Mouse (Mus musculus): ENCODE measurements at regions not wholly inside any gene's neighbourhood (a gene's known extent, or its start where the extent isn't known, plus 50 kb on each side); places are given as distances from the start of the nearest gene placed in this dataset.

DNA sequence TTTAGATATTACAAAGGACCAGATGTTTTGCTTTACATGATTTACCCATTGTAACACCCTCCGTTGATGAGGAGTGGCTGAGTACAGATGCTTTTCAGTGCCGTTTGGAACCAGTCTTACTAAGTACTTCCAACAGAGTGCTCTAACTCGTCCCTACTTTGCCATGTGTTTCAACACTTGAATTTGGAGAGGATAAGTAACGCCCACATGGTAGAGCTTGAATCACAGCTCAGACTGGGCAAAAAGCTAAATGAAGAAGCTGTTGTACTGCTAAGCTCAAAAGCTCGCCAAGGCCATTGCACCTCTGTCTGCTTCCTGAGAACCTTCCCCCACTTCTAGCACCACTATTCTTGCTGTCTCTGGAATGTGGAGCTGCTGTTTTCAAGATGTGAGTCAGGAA lies 471.1 kb downstream of the Nfib start:
- DNase-seq (ENCODE audit: extremely low spot score, low read depth, low spot score) = no peak

DNA sequence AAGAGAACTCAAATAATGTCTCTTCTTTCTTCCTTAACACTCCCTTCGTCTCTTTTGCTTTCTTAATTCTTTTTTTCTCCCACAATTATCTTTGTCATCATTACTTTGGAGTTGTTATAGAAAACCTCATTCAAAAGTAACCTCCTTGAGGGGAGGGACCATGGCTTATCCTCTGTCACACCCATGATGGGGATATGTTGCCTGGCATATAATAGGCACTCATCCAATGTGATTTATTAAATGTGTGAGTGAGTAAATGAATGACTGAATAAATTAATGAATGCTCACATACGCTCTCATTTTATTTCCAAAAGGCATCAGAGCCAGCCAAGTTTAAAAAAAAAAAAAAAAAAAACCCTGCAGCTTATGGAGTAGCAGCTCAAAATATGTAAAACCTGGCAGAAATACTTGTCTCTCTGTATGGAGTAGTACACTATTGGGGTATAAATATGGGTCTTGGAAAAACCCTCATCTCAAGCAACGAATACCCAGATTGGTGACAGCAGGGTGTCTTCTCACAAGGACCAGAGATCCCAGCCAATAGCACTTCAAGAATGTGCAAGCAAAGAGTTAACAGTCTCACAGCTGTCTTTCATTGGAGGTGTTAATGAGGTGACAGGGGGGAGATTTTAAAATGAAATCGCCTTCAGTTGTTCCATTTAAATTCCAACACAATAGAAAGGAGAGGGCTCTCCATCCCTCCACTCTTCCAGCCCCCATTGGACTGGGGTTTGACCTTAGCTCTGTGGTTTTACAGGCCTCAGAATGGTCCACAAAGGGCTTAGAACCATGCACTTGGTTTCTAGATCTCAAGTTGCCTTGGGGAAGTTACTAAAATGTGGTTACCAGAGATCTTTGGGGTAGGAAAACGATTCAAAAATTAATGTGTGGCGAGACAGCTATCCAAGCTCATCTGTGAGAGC lies 479.1 kb downstream of the Nfib start:
- DNase-seq (ENCODE audit: extremely low spot score, low read depth, low spot score) = no peak

DNA sequence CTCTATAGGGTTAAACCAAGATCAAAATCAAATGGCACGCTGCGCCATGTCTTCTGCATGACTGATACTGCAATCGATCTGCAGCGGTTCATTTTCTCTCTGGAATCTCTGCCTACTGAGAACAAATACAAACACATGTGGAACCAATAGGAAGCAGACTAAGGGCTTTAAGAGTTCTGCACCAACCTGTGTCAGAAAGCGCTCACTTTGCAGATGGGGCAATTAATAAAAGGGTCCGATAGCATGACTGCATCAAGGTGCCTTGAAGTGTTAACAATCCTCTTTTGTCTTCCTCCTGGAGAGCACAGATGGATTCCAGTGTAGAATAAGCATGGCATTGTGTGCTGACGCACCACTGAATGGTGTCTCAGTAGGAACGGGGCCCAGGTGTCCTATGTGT lies 484.8 kb downstream of the Nfib start:
- no peak for DNase-seq (ENCODE audit: extremely low spot score, low read depth, low spot score)

DNA sequence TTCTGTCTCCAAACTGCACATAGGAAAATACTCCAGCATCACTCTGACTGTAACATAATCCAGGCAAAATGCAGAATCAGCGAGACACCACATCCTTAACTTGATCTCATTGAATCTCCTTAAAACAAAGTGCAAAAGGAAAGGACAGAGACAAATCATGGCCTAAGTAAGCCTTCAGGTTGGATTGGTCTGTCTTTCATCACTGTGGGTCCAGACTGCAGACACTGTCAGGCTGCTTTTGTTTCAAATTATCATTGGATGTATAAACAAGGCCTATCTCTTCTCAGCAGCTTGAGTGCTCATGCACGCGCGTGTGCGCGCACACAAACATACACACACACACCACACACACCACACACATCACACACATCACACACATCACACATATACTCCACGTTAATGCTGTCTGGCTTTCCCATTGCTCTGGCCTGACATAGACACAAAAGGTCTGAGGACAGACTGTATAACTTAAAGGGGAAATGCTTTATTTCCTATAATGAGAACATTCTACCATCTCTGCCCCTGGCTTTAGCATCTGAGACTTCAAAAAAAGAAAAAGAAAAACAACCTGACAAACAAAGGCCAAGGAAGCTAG lies 485.3 kb downstream of the Nfib start:
- no peak for DNase-seq (ENCODE audit: extremely low spot score, low read depth, low spot score)

DNA sequence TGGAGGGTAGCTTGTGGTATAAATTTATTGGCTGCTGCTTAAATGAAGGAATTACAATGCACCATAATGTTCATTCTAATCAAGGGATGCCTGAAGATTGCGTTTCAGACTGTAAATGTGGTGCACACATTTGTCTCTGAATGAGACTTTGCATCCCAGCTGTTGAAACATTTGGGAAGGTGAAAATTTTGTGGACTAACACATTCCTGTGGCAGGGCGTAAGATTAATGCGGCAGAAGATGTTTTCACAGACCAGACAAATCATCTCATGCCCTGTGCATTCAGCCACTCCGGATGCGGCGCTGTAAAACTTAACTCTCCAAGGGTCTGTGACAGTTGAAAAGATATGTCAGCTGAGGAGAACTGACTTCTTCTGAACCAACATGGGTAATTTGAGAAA lies 486.9 kb downstream of the Nfib start:
- no peak for DNase-seq (ENCODE audit: extremely low spot score, low read depth, low spot score)

DNA sequence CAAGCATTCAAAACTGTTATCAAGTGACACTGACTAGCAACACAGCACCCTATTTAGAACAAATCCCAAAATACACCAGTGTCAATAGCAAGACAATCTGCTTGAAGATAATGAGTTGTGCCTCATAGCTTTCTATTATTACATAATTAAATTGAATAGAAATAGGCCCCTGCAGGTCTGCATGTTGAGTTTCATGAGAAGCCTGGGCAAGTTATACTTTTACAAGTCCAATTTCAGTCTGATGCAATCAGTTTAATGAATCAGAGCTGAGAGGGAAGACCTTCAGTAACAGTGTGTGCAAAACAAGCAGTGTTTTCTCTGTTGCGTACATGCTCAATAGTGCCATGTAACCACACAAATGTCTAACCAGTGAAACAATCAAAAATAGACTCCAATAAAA lies 498.5 kb downstream of the Nfib start:
- no peak for DNase-seq (ENCODE audit: extremely low spot score, low read depth, low spot score)

DNA sequence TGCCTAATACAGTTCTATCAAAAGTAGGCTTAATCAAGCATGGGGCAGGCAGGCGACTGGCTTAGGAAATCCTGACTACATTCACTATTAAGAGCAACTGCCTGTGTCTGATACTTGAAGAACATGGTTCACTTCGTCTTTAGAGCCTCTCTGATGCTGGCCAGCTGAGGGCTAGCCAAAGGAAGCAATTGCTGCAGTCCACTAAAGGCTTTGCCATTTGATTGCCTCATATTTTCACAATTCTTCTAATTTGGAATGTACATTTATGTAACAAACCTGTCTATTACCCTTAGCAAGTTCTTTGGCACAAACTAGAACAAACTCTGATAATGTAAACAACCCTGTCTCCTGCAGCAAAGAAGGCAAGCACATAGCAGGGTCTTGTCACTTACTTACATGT lies 505.2 kb downstream of the Nfib start:
- no peak for DNase-seq (ENCODE audit: extremely low spot score, low read depth, low spot score)

DNA sequence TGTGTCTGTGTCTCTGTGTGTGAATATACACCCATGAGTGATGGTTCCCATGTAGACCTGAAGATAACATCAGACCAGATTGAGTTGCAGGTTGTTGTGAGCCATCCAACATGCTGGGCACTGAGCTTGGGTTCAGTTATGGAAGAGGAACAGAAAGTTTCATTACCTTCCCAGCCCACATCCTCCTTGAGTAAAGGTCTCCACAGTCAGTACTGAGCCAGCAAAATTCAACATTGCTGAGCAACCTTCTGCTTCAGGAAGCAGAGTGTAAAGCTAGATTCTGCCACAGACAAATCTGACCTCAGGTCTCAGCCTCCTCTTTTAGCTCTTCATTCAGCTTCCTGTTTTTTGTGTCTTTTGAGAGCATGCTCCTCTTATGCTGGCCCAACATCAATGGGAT lies 506.4 kb downstream of the Nfib start:
- no peak for DNase-seq (ENCODE audit: extremely low spot score, low read depth, low spot score)

DNA sequence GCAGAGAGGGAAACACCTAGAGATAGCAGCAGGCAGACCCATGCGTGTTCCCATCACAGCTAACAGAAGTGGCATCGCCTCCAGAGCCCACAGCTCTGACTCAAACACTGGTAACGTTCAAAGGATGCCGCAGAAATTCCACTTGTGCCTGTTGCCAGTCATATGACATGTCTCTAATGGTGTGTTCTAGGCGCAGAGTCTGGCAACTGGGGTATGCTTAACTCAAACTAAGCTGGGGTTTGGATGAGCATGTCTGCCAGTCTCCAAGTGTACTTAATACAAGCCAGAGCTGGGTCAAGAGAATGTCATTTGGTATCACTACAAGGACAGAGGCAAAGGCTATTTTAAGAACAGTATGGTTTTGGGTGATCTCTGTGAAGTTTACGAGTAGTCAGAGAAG lies 507.9 kb downstream of the Nfib start:
- DNase-seq (ENCODE audit: extremely low spot score, low read depth, low spot score) = no peak

DNA sequence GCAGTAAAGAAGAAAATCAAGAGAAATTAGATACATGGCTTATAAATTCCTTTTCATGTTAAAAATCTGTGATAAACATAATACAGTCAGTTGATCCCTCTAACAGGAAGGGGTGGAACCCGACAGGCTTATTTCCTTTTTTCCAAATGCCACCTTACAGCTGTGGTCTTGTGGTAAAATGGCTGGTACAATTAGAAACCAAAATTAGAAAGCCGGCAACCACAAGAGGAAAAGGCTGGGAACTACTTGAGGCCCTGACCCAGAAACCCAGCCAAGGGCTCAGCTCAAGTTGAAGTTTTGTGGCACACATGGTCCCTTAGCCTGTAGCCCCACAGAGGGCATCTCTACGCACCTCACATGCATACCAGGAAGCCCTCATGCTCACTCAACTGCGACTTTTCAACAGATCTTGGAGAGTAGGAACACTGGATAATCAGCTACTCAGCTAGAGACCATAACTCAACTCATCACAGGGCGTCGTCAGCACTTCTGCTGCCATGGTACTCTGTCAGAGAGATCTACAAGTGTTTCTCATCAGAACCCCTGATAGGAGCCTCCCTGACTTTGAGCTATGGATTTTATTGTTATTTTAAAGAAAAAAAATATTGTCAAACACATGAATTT lies 509.4 kb downstream of the Nfib start:
- DNase-seq (ENCODE audit: extremely low spot score, low read depth, low spot score) = no peak

DNA sequence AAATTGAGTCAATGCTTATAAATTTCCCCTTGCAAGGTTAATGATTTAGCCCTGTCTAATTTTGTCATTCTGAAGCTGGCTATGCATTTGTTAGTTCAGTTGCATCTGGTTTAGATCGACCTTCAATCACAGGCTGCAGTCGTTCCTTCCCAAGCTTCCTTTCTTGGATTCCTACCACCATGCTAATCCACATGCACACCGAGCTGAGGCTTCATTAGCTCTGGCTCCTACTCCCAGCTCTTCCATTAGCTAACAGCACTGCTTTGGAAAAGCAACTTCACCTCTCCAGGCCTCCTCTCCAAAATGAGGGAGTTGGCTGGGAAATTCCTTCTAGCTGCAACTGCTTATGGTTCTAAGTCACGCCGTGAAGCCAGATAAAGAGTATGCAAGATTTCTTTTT lies 511.6 kb downstream of the Nfib start:
- DNase-seq (ENCODE audit: extremely low spot score, low read depth, low spot score) = no peak

DNA sequence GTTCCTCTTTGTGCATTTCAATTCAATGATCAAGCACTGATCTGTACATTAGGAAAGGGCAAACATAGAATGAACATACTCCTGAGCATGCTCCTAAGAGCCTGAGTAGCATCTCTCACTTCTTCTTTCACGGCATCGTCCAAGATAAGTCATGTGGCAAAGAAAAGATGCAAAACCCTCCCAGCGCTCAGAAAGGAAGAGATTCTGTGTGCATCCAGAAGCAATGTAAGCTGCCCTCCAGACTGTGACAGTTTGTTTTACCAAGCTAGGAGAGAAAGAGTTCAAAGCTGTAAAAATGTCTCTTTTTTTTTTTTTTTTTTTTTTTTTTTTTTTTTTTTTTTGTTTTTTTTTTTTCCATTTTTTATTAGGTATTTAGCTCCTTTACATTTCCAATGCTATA lies 518.7 kb downstream of the Nfib start:
- no peak for DNase-seq (ENCODE audit: extremely low spot score, low read depth, low spot score)

DNA sequence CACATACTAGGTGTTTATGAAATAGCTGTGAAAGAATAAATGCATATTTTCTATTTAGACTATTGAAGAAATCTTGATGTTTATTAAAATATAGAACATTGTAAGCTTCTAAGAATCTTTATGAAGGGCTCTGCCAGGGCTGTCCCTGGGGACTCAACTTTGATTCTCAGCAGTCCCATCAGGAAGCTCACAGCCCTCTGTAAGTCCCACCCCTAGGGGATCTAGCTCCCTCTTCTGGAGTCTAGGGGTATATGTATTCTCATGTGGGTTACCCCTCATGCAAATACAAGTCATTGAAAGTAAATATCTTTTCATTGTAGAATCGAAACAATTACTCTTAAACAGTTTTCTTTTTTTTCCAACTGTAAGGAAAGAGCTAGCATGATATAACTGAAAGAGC lies 521.6 kb downstream of the Nfib start:
- DNase-seq (ENCODE audit: extremely low spot score, low read depth, low spot score) = no peak

DNA sequence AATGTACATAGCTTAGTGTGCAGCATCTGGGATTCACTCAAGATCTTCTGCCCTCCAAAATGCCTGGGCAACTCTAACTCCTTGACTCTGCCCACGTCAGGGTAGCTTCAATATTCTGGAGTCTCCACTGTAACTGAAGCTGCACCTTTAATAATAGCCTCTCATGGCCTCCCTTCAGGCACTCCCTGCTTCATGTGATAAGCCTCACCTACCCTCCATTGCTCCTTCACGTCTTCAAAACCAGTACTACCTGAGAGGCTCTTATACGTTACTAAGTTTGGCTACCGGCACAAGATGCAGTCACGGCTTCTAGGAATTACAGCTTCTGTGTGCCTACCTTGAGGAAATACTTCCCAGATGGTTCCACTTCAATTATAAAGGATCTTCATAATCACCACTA lies 527.4 kb downstream of the Nfib start:
- DNase-seq (ENCODE audit: extremely low spot score, low read depth, low spot score) = no peak

DNA sequence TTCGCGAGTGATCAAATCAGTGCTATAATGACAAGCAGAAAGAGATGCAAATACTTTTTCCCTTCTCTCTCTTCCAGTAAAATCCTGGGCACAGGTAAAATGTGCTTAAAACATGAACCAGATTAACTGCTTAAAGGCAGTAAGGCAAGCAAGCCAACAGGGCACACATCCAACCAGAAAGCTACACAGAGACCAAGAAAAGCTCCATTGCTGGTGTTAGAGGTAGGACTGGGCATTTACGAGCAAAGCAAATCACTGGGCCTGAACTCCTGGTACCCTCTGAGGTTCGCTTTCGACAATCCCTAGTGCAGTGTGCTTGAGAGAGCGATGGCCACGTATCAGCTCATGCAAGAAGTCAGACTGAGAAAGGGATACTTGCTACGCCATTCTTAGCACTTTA lies 528.8 kb downstream of the Nfib start:
- no peak for DNase-seq (ENCODE audit: extremely low spot score, low read depth, low spot score)

DNA sequence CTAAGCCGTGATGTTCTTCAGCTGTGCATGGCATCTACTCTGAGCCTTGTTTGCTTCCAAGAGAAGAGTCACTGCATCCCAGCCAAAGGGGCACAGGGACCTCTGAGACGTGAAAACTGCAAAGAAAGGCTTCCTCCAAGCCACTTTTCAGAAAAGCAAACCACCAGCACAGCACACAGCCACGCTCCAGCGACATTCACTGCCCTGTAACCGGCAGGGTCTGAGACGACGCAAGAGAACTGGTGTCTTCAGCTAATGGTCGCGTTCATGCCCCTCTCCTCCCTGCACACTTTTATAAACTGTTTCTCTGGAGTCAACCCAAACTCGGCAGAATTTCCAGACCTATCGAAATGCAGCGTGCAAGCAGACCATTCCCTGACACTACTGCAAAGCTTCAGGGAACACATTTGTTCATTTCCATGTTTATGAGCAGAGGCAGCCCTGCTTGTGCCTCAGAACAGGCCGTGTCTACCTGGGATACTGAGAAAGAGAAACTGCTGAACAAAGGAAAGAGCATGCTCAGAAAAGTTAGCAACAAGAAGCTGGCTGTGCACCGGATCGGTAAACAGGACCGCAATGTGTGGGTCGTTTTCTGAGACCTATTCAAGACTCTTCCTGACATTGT lies 532.0 kb downstream of the Nfib start:
- DNase-seq (ENCODE audit: extremely low spot score, low read depth, low spot score) = no peak

DNA sequence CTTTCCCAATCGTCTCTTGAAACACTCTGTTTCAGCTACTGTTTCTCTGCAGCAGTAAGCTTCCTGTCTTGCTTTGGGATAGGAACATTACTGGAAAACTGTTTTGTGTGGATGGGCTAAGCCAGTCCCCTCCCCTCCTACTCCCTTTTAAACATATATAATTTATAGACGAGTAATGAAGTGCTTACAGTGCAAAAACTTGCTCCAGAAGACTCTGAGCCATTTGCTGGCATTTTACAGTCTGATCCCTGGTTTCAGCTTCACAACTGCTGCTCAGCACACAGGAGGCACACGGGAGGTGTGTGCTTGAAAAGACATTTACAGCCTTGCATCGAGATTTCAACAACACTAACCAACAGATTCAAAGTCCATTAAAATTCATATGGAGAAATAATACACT lies 534.6 kb downstream of the Nfib start:
- DNase-seq (ENCODE audit: extremely low spot score, low read depth, low spot score) = no peak

DNA sequence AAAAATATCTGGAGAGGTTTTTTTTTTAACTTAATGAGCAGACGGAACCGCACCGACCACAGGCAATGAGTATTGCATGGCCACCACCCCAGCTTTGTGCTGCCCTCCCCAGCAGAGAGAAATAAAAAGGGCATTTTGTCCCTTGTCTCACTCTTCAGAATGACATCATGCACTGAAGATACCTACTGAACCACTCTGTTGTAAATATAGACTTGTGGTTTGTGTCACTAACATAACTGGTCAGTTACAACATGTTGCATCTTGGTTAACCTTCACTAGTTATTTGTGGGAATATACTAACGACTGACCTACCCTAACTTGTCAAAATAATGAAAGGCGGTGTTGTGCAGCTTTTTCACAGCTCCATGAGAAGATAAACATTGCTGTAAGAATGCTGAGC lies 537.5 kb downstream of the Nfib start:
- DNase-seq (ENCODE audit: extremely low spot score, low read depth, low spot score) = no peak

DNA sequence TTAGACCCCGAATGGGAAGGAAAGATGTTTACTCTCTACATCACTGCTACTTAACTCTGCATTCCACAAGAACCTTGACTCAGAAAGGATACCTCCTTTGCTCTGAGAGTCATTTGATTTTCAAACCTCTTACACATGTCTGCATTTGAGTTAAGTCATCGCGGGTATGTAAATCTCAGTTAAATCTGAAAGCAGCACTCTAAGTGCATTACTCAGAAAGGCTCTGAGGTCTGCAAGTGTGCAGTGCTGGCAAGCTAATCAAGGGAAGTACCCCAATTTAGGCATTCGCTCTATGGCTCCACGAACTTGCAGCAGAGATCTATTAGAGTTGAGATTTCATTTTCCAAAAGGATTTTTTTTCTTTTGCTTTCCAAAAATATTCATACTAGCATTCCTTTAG lies 538.2 kb downstream of the Nfib start:
- no peak for DNase-seq (ENCODE audit: extremely low spot score, low read depth, low spot score)

DNA sequence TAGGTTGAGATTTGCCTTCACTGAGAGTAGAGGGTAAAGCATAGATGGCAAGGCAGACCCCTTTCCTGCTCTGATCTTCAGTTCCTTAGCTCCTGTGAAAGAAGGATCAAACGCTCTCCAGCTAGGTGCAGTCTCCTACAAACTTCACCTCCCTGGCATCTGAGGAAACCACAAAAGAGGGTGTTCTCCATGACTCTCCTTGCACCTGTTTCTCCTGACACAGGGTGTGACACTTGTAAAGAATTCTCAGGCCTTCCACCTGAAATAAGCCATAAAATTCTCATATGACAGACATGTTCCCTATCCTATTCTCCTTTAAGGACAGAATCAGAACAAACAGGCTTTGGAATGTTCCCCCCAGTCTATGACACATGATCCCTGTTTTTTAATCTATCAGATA lies 538.7 kb downstream of the Nfib start:
- no peak for DNase-seq (ENCODE audit: extremely low spot score, low read depth, low spot score)

DNA sequence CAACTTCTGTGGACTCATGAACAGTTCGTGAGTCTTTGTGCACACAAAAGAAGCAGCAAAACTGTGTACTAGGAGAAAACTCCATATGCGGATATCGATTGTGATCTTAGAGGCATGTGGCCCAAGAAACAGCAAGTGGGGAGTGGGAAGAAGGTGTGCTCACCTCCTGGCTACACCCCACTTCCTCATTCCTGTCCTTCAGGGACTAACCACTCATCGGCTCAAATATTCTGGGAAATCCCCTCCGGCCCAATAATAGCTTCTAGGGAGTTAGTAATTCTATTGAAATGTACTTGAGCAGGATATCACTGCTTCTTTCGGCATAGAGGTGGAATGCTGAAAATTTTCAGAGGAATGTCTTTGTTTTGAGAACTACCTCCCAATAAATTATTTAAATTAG lies 539.5 kb downstream of the Nfib start:
- DNase-seq (ENCODE audit: extremely low spot score, low read depth, low spot score) = no peak

DNA sequence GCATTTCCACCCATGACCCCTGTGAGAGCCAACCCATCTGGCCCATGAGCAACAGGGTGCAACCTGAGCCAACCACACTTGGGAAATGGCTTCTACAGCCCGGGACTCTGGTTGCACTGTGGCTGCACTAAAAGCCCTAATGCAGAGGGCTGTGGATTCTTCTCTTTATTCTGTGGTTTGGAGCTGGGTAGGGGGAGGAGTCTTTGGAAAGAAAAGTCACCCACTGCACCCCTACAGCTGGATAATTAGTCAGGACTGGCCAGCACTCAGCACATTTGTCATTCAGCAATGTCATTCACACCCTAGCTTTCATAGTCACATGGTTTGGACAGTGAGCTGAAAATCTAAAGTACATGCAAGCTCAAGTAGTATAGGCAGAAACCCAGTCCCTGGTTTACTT lies 541.5 kb downstream of the Nfib start:
- no peak for DNase-seq (ENCODE audit: extremely low spot score, low read depth, low spot score)
